Mouse (Mus musculus) bone marrow, adult 2 months (tissue): ENCODE results near the gene Ttc7. TPM values are rescaled to one million over a fixed set of nuclear protein-coding genes. Genes with fewer than 3 reads are reported as not detected.

Experiments used
- H3K27ac ChIP-seq: fragments of 200-500 bp; 2 replicates; pipeline ENCODE4 v1.5.1; 2012; ENCODE audit warnings: low read depth, mild to moderate bottlenecking, control low read depth, inconsistent platforms, low read length; ENCODE audit not compliant: control insufficient read depth, poor library complexity, insufficient read depth
- H3K4me1 ChIP-seq: fragments of 200-500 bp; 2 replicates; pipeline ENCODE4 v1.6.1; 2011; ENCODE audit warnings: low read length; ENCODE audit not compliant: control insufficient read depth, insufficient read depth
- H3K4me3 ChIP-seq: fragments of 200-500 bp; replicated peaks from 2 replicates; pipeline ENCODE3; 2011; ENCODE audit warnings: mild to moderate bottlenecking, low read depth, low read length, control low read depth; ENCODE audit not compliant: control insufficient read depth
- CTCF ChIP-seq: fragments of 200-500 bp; IDR thresholded peaks from 2 replicates; pipeline ENCODE4 v1.5.1; 2011; ENCODE audit warnings: low read length, control low read depth; ENCODE audit not compliant: control insufficient read depth, insufficient read depth
- POLR2A ChIP-seq: fragments of 200-500 bp; IDR thresholded peaks from 2 replicates; pipeline ENCODE4 v1.6.1; 2011; ENCODE audit warnings: low read depth, mild to moderate bottlenecking, control low read depth, low read length, borderline replicate concordance; ENCODE audit not compliant: control insufficient read depth
- WGBS: fragments of 180-500 bp; shearing (Covaris S2); methylation state at CpG from one replicate; pipeline ENCODE4 v1.1.7; 2018; 5-methylcytosine and 5-hydroxymethylcytosine counted together
- polyA plus RNA-seq: library from polyadenylated mRNA; stranded (reverse); fragments of >200 nt; gene quantifications from 2 replicates; pipeline ENCODE4 v1.2.4, GENCODE M21; 2011; ENCODE audit warnings: low replicate concordance; ENCODE audit not compliant: missing spikeins, insufficient read depth, insufficient read length

Gene Ttc7
- polyA plus RNA-seq, 1 experiment = 77.9 TPM

DNA sequence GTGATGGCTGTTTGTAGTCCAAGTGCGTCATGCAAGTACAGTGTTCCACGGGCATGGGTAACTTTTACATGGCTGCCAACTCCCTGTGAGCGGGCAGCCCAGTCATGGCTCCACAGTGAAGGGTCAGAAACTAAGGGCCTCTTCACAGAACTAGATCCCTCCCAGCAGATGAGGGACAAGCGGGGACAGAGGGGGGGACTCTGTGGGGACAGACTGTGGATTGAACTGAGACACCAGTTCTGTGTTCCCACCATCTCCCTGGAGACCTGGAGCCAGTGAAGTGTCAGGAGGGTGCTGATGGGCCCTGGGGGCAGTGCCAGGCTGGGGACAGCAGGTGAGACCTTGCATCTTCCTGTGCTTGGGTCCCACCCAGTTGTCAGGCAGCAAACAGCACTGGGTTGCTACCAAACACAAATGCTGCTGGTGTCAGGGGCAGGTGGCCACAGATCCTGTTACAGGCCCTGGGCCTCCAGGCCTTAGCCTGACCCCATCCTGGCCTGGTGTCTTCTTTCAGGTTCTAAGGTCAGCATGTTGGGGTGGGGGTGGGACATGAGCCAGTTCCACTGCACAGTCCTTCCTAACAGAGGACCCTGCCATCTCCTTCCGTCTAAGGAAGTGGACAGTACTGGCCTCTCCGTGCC lies 94.3 kb downstream of the Ttc7 start:
- no peak overlapping the region for H3K27ac ChIP-seq
- TF ChIP-seq POLR2A (no peak), CTCF (no peak)
- no peaks in the 10 kb centered on the region; the same call in 1 of the 2 replicates for H3K4me1 ChIP-seq
- no peak overlapping the region for H3K4me3 ChIP-seq
- WGBS = 85% methylated on average over 6 of the region's 6 CpGs

DNA sequence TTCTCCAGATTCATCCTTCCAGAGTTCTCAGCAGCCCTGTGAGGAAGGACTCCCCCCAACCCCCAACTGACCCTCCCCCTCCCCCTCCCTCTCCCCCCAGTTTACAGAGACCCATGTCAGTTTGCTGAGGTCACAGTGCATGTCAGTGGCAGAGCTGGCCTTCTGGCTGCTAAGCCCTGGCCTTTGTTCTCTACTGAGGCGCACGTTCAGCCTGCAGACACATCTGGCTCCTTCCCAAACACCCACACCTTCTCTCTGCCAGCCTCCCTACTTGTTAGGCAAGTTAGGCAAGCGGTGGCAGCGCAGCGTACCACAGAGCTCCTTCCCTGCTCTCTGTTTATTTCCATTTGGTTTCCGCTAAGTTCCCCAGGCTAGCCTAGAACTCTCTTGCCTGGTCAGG lies 94.8 kb downstream of the Ttc7 start:
- 74% methylated on average over 6 of the region's 6 CpGs for WGBS
- H3K27ac ChIP-seq = no peak overlapping the region

DNA sequence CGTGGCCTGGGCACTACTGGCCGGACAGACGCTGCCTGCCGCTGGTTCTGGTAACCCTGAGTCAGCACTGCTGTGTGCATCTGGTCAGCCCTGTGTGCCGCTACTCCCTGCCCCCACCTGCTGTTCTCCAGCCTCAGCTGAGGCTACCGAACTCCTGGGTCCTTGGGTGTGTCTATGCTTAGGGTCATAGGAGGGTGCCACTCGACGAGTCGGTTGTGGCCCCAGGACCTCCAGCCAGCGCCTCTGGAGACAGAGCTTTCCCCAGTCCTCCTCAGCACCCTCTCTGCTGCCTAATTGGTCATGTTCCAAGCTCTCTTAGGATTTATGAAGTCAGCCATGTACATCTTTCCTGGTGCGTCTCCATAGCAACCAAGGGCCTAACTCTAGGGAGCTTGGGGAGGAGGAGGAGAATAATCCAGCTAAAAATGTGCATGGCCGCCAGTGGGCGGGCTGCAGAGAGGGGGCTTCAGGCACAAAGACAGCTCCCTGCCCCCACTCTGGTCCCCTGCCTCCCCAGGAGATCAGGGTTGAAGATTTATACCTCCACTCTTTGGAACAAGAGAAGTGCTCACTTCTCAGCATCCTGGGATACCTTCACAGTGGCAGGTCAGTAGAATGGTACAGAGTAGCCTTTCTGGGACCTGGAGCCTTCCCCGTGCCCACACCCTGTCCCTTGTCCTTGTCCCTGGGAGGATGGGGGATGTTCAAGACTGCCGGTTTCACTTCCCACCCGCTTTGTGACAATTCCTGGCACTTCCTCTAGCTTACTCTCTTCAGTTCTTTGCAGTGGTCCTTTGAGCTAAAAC lies 95.9 kb downstream of the Ttc7 start:
- no peak overlapping the region for H3K27ac ChIP-seq
- 81% methylated on average over 16 of the region's 16 CpGs for WGBS

More for the DNA sequence above, 94.8 kb downstream of the Ttc7 start:
- TF ChIP-seq CTCF (no peak), POLR2A (no peak)
- Histone ChIP-seq H3K4me1 (no peaks in the 10 kb centered on the region; the same call in 1 of the 2 replicates), H3K4me3 (no peak overlapping the region)

DNA sequence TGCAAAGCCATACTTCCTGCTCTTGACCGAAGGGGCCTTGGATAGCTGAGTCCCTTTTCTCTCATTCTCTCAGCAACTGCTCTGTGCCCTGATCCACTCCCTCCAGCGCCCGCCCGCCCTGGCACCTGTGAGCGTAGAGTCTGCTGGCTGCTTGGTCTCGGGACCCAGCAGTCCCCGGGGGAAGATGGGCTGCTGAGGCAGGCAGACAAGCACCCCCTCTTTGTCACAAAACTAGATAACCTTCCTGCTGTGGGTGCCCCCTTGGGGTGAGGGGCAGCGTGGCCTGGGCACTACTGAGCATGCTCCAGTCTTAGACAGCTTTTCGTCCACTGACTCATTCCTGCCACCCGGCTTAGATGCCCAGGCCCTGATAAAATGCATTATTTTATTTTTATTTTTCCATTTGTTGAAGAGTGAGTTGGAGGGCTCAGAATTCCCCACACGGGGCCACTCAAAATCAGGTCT lies 96.5 kb downstream of the Ttc7 start:
- WGBS = 70% methylated on average over 11 of the region's 11 CpGs
- no peak overlapping the region for H3K27ac ChIP-seq
- H3K4me1 ChIP-seq = no peaks in the 10 kb centered on the region; the same call in 1 of the 2 replicates
- TF ChIP-seq POLR2A (no peak), CTCF (no peak)
- no peak overlapping the region for H3K4me3 ChIP-seq

More for the DNA sequence above, 95.9 kb downstream of the Ttc7 start:
- Histone ChIP-seq H3K4me1 (no peaks in the 10 kb centered on the region; the same call in 1 of the 2 replicates), H3K4me3 (no peak overlapping the region)
- no peak for TF ChIP-seq POLR2A
- TF ChIP-seq CTCF = no peak

GRCm38 (mm10) chr17:87379821-87380220 lies 97.1 kb downstream of the Ttc7 start:
- WGBS = 65% methylated on average over 10 of the region's 10 CpGs
- H3K4me3 ChIP-seq = no peak overlapping the region
- TF ChIP-seq CTCF (no peak), POLR2A (no peak)
- no peak overlapping the region for H3K27ac ChIP-seq
- no peaks in the 10 kb centered on the region; the same call in 1 of the 2 replicates for H3K4me1 ChIP-seq

GRCm38 (mm10) chr17:87380681-87381080 lies 98.0 kb downstream of the Ttc7 start:
- 91% methylated on average over 9 of the region's 9 CpGs for WGBS
- no peak overlapping the region for H3K4me3 ChIP-seq
- no peak for TF ChIP-seq CTCF
- no peak for TF ChIP-seq POLR2A
- H3K4me1 ChIP-seq = no peaks in the 10 kb centered on the region
- H3K27ac ChIP-seq = no peak overlapping the region

- no peak overlapping the region for H3K4me3 ChIP-seq
- no peak overlapping the region for H3K27ac ChIP-seq
- peaks cover 3% of the 10 kb centered on the region for H3K4me1 ChIP-seq
- 76% methylated on average over 3 of the region's 3 CpGs for WGBS
- TF ChIP-seq CTCF (no peak), POLR2A (no peak)
These were observed 103.1 kb downstream of the Ttc7 start for GRCm38 (mm10) chr17:87385835-87386234.

DNA sequence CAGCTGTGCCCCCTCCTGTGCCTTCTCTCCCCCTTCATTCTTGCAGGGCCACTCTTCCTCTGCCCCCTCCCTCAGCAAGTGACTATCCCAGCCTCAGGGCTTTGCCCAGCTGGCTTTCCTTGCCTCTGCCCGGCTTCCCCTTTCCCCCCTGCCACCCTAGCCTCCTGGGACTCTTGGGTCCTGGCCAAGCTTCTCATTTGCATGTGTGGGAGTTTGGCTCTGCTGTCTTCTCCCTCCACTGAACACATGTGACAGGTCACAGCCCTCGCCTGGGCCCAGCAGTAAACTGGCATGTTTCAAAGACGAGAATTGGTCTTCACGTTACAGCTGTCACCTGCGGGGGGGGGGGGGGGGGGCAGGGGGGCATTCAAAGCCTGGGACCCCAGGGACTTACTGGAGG lies 104.4 kb downstream of the Ttc7 start:
- peaks cover 3% of the 10 kb centered on the region for H3K4me1 ChIP-seq
- no peak overlapping the region for H3K4me3 ChIP-seq
- no peak for TF ChIP-seq CTCF
- no peak for TF ChIP-seq POLR2A
- WGBS = 7% methylated on average over 5 of the region's 5 CpGs
- H3K27ac ChIP-seq = no peak overlapping the region
